Mouse (Mus musculus): ENCODE measurements around the gene Olfr229. TPM values are rescaled to one million over a fixed set of nuclear protein-coding genes. Genes with fewer than 3 reads are reported as not detected.

The Olfr229 gene
- polyA plus RNA-seq (2012; rRNA removed), result not detected in 2 replicates

GRCm38 (mm10) chr9:39907036-39907435 is at the start of gene Olfr229:
Gene Olfr229, plus strand, starts transcription at chr9:39907336.

GRCm38 (mm10) chr9:39866122-39866521 is 41.0 kb upstream of the Olfr229 start, which contains the start of gene Olfr972:
Gene Olfr972, plus strand, starts transcription at chr9:39866422.

GRCm38 (mm10) chr9:39937201-39937600 is 30.1 kb downstream of the Olfr229 start, which contains the start of gene Olfr974:
Gene Olfr974, plus strand, starts transcription at chr9:39937501.

GRCm38 (mm10) chr9:39951946-39952345 is 44.8 kb downstream of the Olfr229 start, which contains the start of gene Olfr975:
Gene Olfr975, minus strand, starts transcription at chr9:39952046.

GRCm38 (mm10) chr9:39961033-39961432 is 53.9 kb downstream of the Olfr229 start, which contains the start of gene Olfr976:
Gene Olfr976, minus strand, starts transcription at chr9:39961133.

Other genes starting within 250 kb of the Olfr229 start
- gene Olfr963, start 240.1 kb upstream of the Olfr229 start, polyA plus RNA-seq (2012; rRNA removed), result not detected in 2 replicates
- not detected in 2 replicates for gene Olfr149, start 200.2 kb upstream of the Olfr229 start, polyA plus RNA-seq (2012; rRNA removed)
- not detected in 2 replicates for gene Olfr965, start 196.0 kb upstream of the Olfr229 start, polyA plus RNA-seq (2012; rRNA removed)
- not detected in 2 replicates for gene Olfr150, start 176.4 kb upstream of the Olfr229 start, polyA plus RNA-seq (2012; rRNA removed)
- gene Olfr967, start 161.1 kb upstream of the Olfr229 start, polyA plus RNA-seq (2012; rRNA removed), result not detected in 2 replicates
- gene Olfr968, start 124.1 kb upstream of the Olfr229 start, polyA plus RNA-seq (2012; rRNA removed), result not detected in 2 replicates
- gene Olfr969, start 116.4 kb upstream of the Olfr229 start, polyA plus RNA-seq (2012; rRNA removed), result not detected in 2 replicates
- gene Olfr970, start 98.5 kb upstream of the Olfr229 start, polyA plus RNA-seq (2012; rRNA removed), result not detected in 2 replicates
- not detected in 2 replicates for gene Olfr971, start 70.5 kb upstream of the Olfr229 start, polyA plus RNA-seq (2012; rRNA removed)
- gene Olfr972, start 40.9 kb upstream of the Olfr229 start, polyA plus RNA-seq (2012; rRNA removed), result not detected in 2 replicates
- gene Olfr974, start 30.2 kb downstream of the Olfr229 start, polyA plus RNA-seq (2012; rRNA removed), result not detected in 2 replicates
- not detected in 2 replicates for gene Olfr975, start 44.7 kb downstream of the Olfr229 start, polyA plus RNA-seq (2012; rRNA removed)
- not detected in 2 replicates for gene Olfr976, start 53.8 kb downstream of the Olfr229 start, polyA plus RNA-seq (2012; rRNA removed)
- gene Olfr978, start 84.8 kb downstream of the Olfr229 start, polyA plus RNA-seq (2012; rRNA removed), result not detected in 2 replicates
- not detected in 2 replicates for gene Olfr979, start 96.1 kb downstream of the Olfr229 start, polyA plus RNA-seq (2012; rRNA removed)
- gene Olfr980, start 102.2 kb downstream of the Olfr229 start, polyA plus RNA-seq (2012; rRNA removed), result not detected in 2 replicates
- gene Olfr981, start 114.1 kb downstream of the Olfr229 start, polyA plus RNA-seq (2012; rRNA removed), result not detected in 2 replicates
- not detected in 2 replicates for gene Olfr982, start 166.5 kb downstream of the Olfr229 start, polyA plus RNA-seq (2012; rRNA removed)
- gene Olfr983, start 186.3 kb downstream of the Olfr229 start, polyA plus RNA-seq (2012; rRNA removed), result not detected in 2 replicates
- gene Olfr984, start 206.9 kb downstream of the Olfr229 start, polyA plus RNA-seq (2012; rRNA removed), result not detected in 2 replicates
- not detected in 2 replicates for gene Olfr985, start 222.8 kb downstream of the Olfr229 start, polyA plus RNA-seq (2012; rRNA removed)
- gene Tmem225, start 240.8 kb downstream of the Olfr229 start, polyA plus RNA-seq (2012; rRNA removed), result not detected in 2 replicates